Mouse (Mus musculus) hindbrain, embryonic 14.5 days (tissue): ENCODE measurements around the gene Smoc1. TPM values are rescaled to one million over a fixed set of nuclear protein-coding genes. Genes with fewer than 3 reads are reported as not detected.

ENCODE experiments used
- ATAC-seq: fragments of 200-750 bp; cut with Nextera tagmentation; 2 replicates; pipeline ENCODE4 v1.8.0; 2017; ENCODE audit warnings: moderate number of reproducible peaks, mild to moderate bottlenecking, moderate TSS enrichment, moderate library complexity; ENCODE audit not compliant: low FRiP score
- DNase-seq: peaks from one replicate; pipeline ENCODE4 v3.0.0-alpha.2; 2015; ENCODE audit warnings: low spot score
- H3K27ac ChIP-seq: fragments of 300-500 bp; sonication (generic); 2 replicates; pipeline ENCODE4 v1.5.1; 2014; ENCODE audit warnings: mild to moderate bottlenecking, moderate library complexity
- H3K27me3 ChIP-seq: fragments of 300-500 bp; sonication (generic); 2 replicates; pipeline ENCODE4 v1.6.1; 2014; ENCODE audit warnings: mild to moderate bottlenecking, low read length, mixed read lengths; ENCODE audit not compliant: control insufficient read depth, insufficient read depth
- H3K36me3 ChIP-seq: fragments of 300-500 bp; sonication (generic); replicated peaks from 2 replicates; pipeline ENCODE4 v1.6.1; 2014; ENCODE audit not compliant: control insufficient read depth, insufficient read depth
- H3K4me1 ChIP-seq: fragments of 300-500 bp; sonication (generic); replicated peaks from 2 replicates; pipeline ENCODE4 v1.6.1; 2014; ENCODE audit warnings: antibody characterized with exemption, low read length, mixed read lengths; ENCODE audit not compliant: control insufficient read depth, insufficient read depth
- H3K4me2 ChIP-seq: fragments of 300-500 bp; sonication (generic); replicated peaks from 2 replicates; pipeline ENCODE4 v1.6.1; 2014; ENCODE audit warnings: mild to moderate bottlenecking, moderate library complexity
- H3K4me3 ChIP-seq: fragments of 300-500 bp; sonication (generic); replicated peaks from 2 replicates; pipeline ENCODE4 v1.5.1; 2014; ENCODE audit warnings: mild to moderate bottlenecking, low read length
- H3K9ac ChIP-seq: fragments of 300-500 bp; sonication (generic); 2 replicates; pipeline ENCODE4 v1.6.1; 2014
- H3K9me3 ChIP-seq: fragments of 300-500 bp; sonication (generic); 2 replicates; pipeline ENCODE4 v1.6.1; 2016; ENCODE audit warnings: low read length; ENCODE audit not compliant: control insufficient read depth
- WGBS: fragments of 180-500 bp; shearing (Covaris S2); extraction: QIAGEN DNeasy Blood & Tissue Kit; methylation state at CpG from one replicate; pipeline ENCODE4 v1.1.7; 2014; 5-methylcytosine and 5-hydroxymethylcytosine counted together
- polyA plus RNA-seq: library from polyadenylated mRNA; unstranded; fragments of >200 nt; fragmentation: Nextera tagmentation; extraction: Ambion mirVana; gene quantifications from 2 replicates; pipeline ENCODE4 v1.2.1, GENCODE M21; 2014

Smoc1 gene
- polyA plus RNA-seq, 1 experiment from 2014 or later: 23.8 TPM

GRCm38 (mm10) chr12:81193968-81194367 is 167.4 kb downstream of the Smoc1 start:
- Histone ChIP-seq H3K4me2 (no peak overlapping the region), H3K4me1 (no peaks in the 10 kb centered on the region), H3K4me3 (no peak overlapping the region), H3K9me3 (no peaks in the 10 kb centered on the region), H3K27ac (no peak overlapping the region), H3K36me3 (no peaks in the 10 kb centered on the region), H3K27me3 (no peaks in the 10 kb centered on the region), H3K9ac (no peak overlapping the region)
- WGBS: 84% methylated on average over 2 of the region's 2 CpGs
- DNase-seq (no peak), ATAC-seq (no peak)

DNA sequence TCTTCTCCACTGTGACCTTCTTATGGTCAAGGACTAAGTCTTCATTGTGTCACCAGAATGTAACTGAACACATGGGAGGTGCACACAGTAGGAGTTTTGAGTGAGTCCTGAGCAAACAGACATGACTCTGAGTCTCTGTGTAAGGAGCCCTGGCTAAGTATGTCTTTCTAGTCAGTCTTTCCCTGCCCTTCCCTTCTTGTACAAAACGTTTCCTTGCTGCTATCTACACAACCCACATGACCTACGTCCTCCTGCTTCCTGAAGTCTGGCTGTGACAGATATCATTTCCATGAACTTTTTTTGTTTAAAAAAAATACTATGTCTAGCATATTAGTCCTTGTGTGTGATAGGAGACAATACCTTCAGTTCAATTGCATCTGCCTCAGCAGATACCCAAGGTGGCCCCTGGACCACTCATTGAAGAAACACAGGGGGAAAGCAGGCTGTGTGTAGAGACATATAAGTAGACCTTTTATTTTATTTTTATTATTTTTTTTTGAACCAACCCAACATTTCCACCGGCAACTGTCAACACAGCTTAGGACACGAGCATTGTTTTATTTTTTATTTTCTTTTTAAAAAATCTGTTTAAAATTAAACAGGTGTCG is 171.0 kb downstream of the Smoc1 start:
- no peaks in the 10 kb centered on the region for H3K36me3 ChIP-seq
- 82% methylated on average over 5 of the region's 5 CpGs for WGBS
- H3K27me3 ChIP-seq: no peaks in the 10 kb centered on the region
- no peaks in the 10 kb centered on the region for H3K4me1 ChIP-seq
- no peak overlapping the region for H3K27ac ChIP-seq
- H3K4me3 ChIP-seq: no peak overlapping the region
- no peak overlapping the region for H3K4me2 ChIP-seq
- no peaks in the 10 kb centered on the region for H3K9me3 ChIP-seq
- DNase-seq (no peak), ATAC-seq (no peak)
- H3K9ac ChIP-seq: no peak overlapping the region

DNA sequence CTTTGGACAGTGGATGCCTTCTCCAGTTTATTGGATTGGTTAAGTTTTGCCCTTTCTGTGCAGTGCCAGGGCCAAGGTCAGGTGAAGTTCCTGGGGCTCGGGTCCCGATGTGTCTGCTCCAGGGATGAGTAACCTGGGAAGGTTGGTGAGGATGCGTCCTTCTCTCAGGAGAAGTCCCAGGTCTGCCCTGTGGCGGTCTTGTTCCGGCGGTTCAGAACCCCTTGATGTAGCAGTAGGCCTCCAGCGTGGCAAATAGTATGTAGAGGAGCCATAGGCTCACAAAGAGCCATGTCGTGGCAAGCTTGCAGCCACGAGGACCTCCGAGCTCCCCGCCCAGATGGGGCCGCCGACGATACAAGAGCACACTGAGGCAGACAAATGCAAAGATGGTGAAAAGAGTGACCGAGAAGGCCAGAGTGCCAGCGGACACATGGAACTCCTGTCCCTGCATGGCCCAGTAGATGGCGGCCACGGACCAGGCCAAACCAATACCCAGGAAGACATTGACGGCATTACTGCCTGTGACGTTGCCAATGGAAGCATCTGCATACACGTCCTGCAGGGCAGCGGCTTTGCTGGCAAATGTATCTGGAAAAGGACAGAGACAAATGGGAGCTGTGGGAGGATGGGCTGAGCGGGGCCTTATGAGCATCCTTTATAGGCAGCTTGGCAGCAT is 172.8 kb downstream of the Smoc1 start:
- ATAC-seq (peak; percentile 92), DNase-seq (peak; percentile 81)
- no peaks in the 10 kb centered on the region for H3K9me3 ChIP-seq
- no peak overlapping the region for H3K9ac ChIP-seq
- H3K4me2 ChIP-seq: peak overlapping the region; percentile 29; the same call in 1 of the 2 replicates
- H3K4me3 ChIP-seq: no peak overlapping the region
- H3K27ac ChIP-seq: no peak overlapping the region
- H3K36me3 ChIP-seq: no peaks in the 10 kb centered on the region
- WGBS: 36% methylated on average over 23 of the region's 23 CpGs
- H3K27me3 ChIP-seq: no peaks in the 10 kb centered on the region
- 0 out of 2 replicates have a peak, but pooled peaks cover 4% of the 10 kb centered on the region for H3K4me1 ChIP-seq

DNA sequence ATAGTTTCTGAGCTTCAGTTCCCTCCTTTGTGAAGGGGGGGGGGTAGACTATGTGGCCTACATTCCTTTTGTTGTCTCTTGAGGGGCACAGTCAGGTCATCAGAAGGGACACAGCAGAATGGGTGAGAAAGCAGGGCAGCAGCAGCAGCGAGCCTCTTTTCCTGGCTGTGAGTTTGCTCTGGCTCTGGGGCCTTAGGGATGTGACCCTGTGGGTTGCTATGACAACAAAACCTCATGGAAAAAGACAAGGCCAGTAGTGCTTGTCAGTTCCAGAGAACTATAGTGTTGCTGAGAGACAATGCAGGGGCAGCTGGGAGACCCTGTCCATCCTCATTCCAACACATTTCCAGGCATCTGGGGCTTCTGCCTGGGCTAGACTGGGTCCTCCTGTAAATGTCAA is 176.6 kb downstream of the Smoc1 start:
- Histone ChIP-seq H3K9ac (no peak overlapping the region), H3K27me3 (no peaks in the 10 kb centered on the region), H3K27ac (peak overlapping the region; percentile 54; the same call in 1 of the 2 replicates), H3K36me3 (no peaks in the 10 kb centered on the region), H3K9me3 (no peaks in the 10 kb centered on the region), H3K4me2 (no peak overlapping the region), H3K4me3 (no peak overlapping the region), H3K4me1 (0 out of 2 replicates have a peak, but pooled peaks cover 4% of the 10 kb centered on the region)
- DNase-seq (no peak), ATAC-seq (no peak)
- 4% methylated on average over 1 of the region's 1 CpGs for WGBS

DNA sequence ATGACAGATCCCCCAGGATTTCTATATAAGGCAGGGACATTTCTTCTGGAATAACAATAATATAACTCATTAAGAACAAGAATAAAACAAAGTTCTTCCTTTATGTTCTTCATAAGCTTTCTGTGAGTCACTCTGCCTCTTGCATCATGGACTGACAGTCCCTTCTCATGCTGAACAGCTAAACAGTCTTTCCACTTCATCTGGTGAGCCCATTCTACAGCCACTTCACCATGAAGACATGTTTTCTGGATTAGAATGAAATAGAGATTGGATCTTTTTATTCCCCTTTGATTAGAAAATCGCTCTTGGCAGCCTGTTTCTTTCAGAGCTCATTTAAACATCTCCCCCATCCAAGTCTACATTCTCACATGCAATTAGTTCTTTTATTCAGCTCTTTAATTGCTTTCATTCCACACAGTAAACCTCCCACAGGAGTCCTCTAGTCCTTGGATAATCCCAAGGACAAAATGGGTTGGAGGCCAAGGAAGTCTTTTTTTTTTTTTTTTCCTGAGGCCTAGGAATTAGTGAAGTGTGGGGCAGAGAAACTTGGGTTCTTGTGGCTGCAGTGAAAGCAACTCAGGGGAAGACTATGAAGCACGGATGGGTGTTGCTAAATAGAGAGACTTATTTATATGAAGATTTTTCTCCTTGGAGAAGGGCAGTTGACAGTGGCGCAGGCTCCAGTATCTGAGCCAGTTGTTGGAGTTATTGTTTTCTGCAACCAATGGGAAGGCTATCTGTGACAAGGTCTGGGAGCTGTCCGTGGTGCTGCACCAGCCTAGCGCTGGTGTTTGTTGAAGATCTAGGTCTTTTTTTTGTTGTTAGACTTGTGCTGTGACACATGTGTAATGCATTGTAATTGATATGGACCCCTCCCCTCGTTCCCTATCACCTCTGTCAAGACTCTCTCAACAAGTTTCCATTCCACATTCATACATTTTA is 179.3 kb downstream of the Smoc1 start:
- Histone ChIP-seq H3K9me3 (no peaks in the 10 kb centered on the region), H3K4me2 (no peak overlapping the region), H3K9ac (no peak overlapping the region), H3K27me3 (no peaks in the 10 kb centered on the region), H3K36me3 (no peaks in the 10 kb centered on the region), H3K27ac (no peak overlapping the region), H3K4me3 (no peak overlapping the region), H3K4me1 (0 out of 2 replicates have a peak, but pooled peaks cover 4% of the 10 kb centered on the region)
- WGBS: 21% methylated on average over 6 of the region's 6 CpGs
- DNase-seq: peak; percentile 37
- no peak for ATAC-seq

GRCm38 (mm10) chr12:81208559-81208958 is 182.0 kb downstream of the Smoc1 start:
- ATAC-seq (no peak), DNase-seq (no peak)
- H3K4me1 ChIP-seq: no peaks in the 10 kb centered on the region
- H3K27me3 ChIP-seq: no peaks in the 10 kb centered on the region
- H3K4me3 ChIP-seq: no peak overlapping the region
- no peak overlapping the region for H3K27ac ChIP-seq
- H3K9me3 ChIP-seq: no peaks in the 10 kb centered on the region
- no peak overlapping the region for H3K4me2 ChIP-seq
- no peak overlapping the region for H3K9ac ChIP-seq
- 63% methylated on average over 2 of the region's 2 CpGs for WGBS
- no peaks in the 10 kb centered on the region for H3K36me3 ChIP-seq

GRCm38 (mm10) chr12:81219339-81219738 is 192.7 kb downstream of the Smoc1 start:
- WGBS: 73% methylated on average over 4 of the region's 4 CpGs
- no peak overlapping the region for H3K4me2 ChIP-seq
- no peaks in the 10 kb centered on the region for H3K9me3 ChIP-seq
- no peak overlapping the region for H3K4me3 ChIP-seq
- ATAC-seq: no peak
- no peaks in the 10 kb centered on the region for H3K36me3 ChIP-seq
- H3K4me1 ChIP-seq: 0 out of 2 replicates have a peak, but pooled peaks cover 4% of the 10 kb centered on the region
- H3K9ac ChIP-seq: no peak overlapping the region
- no peak overlapping the region for H3K27ac ChIP-seq
- no peak for DNase-seq
- H3K27me3 ChIP-seq: no peaks in the 10 kb centered on the region

- no peak for ATAC-seq
- H3K9me3 ChIP-seq: no peaks in the 10 kb centered on the region
- H3K27me3 ChIP-seq: no peaks in the 10 kb centered on the region
- H3K4me3 ChIP-seq: no peak overlapping the region
- DNase-seq: no peak
- no peaks in the 10 kb centered on the region for H3K36me3 ChIP-seq
- peaks cover 25% of the 10 kb centered on the region for H3K4me1 ChIP-seq
- H3K9ac ChIP-seq: no peak overlapping the region
- H3K27ac ChIP-seq: no peak overlapping the region
- H3K4me2 ChIP-seq: no peak overlapping the region
- 75% methylated on average over 2 of the region's 2 CpGs for WGBS
Observed at GRCm38 (mm10) chr12:81223276-81223675, 196.7 kb downstream of the Smoc1 start.

DNA sequence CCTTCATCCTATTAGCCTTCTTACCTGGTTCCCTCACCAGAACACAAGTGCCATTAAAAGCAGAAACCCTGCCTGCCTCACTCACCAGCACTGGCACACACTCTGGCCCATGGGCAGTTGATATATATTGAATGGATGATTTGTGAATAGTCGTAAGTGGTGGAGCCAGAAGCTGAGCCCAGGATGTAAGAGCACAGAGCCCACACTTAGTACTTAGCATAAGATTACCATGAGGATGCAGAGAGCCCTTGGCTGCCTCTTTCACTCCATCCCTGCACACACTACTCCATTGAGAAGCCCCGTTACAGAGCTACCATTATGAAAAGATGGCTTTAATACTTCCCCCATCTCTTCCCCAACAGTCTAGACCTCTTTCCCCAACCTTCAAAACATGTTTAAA is 198.2 kb downstream of the Smoc1 start:
- no peak for ATAC-seq
- WGBS: 79% methylated on average over 2 of the region's 2 CpGs

More for the DNA sequence above, 198.2 kb downstream of the Smoc1 start:
- Histone ChIP-seq H3K4me2 (no peak overlapping the region), H3K4me1 (peaks cover 27% of the 10 kb centered on the region), H3K9me3 (no peaks in the 10 kb centered on the region), H3K27me3 (no peaks in the 10 kb centered on the region), H3K27ac (no peak overlapping the region), H3K9ac (no peak overlapping the region), H3K4me3 (no peak overlapping the region), H3K36me3 (no peaks in the 10 kb centered on the region)
- DNase-seq: no peak
